Mouse (Mus musculus): Measurements from ENCODE around the gene Foxn2. TPM values are rescaled to one million over a fixed set of nuclear protein-coding genes. Genes with fewer than 3 reads are reported as not detected.

Gene Foxn2
- polyA plus RNA-seq (2017; shearing (Covaris generic)): 10 to 100 TPM; 12.8 to 20.7 TPM

GRCm38 (mm10) chr17:88440285-88441000, at the start of gene Foxn2:
TSS of gene Foxn2 (plus strand) at chr17:88440711.

GRCm38 (mm10) chr17:88529519-88530235, 89.2 kb downstream of the Foxn2 start, which contains the start of gene Ppp1r21:
TSS of gene Ppp1r21 (plus strand) at chr17:88530118.

Other genes starting within 250 kb of the Foxn2 start
- 10 to 100 TPM; 24.0 to 67.7 TPM for gene Ppp1r21, start 89.4 kb downstream of the Foxn2 start, polyA plus RNA-seq (2017; shearing (Covaris generic))
- 1 to 10 TPM in 1 of 2 experiments, under 1 TPM in 1; 0.81 to 5.7 TPM for gene Ston1, start 157.0 kb downstream of the Foxn2 start, polyA plus RNA-seq (2017; shearing (Covaris generic))
- gene Gtf2a1l, start 227.9 kb downstream of the Foxn2 start, polyA plus RNA-seq (2017; shearing (Covaris generic)): not detected

All from activated CD4-positive, CD25-positive, alpha-beta regulatory T cell (primary cell).